Mouse (Mus musculus): ENCODE measurements around the gene Sorl1.

- TF ChIP-seq POLR2A (IDR thresholded peaks at IDR 0.05; ENCODE audit: insufficient read length, low read depth) (no peak), E2F4 (IDR thresholded peaks at IDR 0.05; ENCODE audit: insufficient read depth) (no peak), USF1 (IDR thresholded peaks at IDR 0.05; ENCODE audit: low read depth) (no peak), SRF (IDR thresholded peaks at IDR 0.05; ENCODE audit: control insufficient read depth, insufficient read length, low read depth) (no peak), TCF3 (IDR thresholded peaks at IDR 0.05; ENCODE audit: insufficient read length, low read depth) (no peak), MYOG (IDR thresholded peaks at IDR 0.05; ENCODE audit: control insufficient read depth in 1 of 3, insufficient read depth in 1 of 3, insufficient read length in 2 of 3, low read depth in 2 of 3) (no peak), MAX (IDR thresholded peaks at IDR 0.05; ENCODE audit: low read depth) (no peak), POLR2AphosphoS2 (IDR thresholded peaks at IDR 0.05; ENCODE audit: insufficient read length, low read depth) (no peak), TCF12 (IDR thresholded peaks at IDR 0.05; ENCODE audit: insufficient read depth, poor library complexity, severe bottlenecking) (no peak), MYOD1 (IDR thresholded peaks at IDR 0.05; ENCODE audit: control insufficient read depth in 1 of 3, insufficient read length in 2 of 3, low read depth in 2 of 3) (no peak), CEBPB (IDR thresholded peaks at IDR 0.05; ENCODE audit: insufficient read depth, poor library complexity, severe bottlenecking) (no peak), REST (IDR thresholded peaks at IDR 0.05; ENCODE audit: insufficient read depth, insufficient read length) (no peak)
These were observed 174.6 kb downstream of the Sorl1 start for GRCm38 (mm10) chr9:41949476-41949875.

Data from myocyte (in vitro differentiated cells).